Mouse (Mus musculus): Measurements from ENCODE around the gene Ism1.

- TF ChIP-seq CTCF (IDR thresholded peaks at IDR 0.05; ENCODE audit: low read depth) (no peak), EP300 (optimal IDR thresholded peaks at IDR 0.05) (no peak)
Measured at GRCm38 (mm10) chr2:139807887-139808286, 129.9 kb downstream of the Ism1 start.
